Mouse (Mus musculus) small intestine, adult 2 months (tissue): ENCODE measurements around the gene Tas2r143.

Experiments used
- CTCF ChIP-seq: fragments of 200-500 bp; IDR thresholded peaks from 2 replicates; pipeline ENCODE4 v1.5.1; 2012; ENCODE audit warnings: low read depth, mild to moderate bottlenecking, control low read depth, inconsistent platforms, low read length, moderate library complexity, mixed read lengths; ENCODE audit not compliant: insufficient replicate concordance, insufficient read length; ENCODE audit errors: extremely low read depth
- POLR2A ChIP-seq: fragments of 200-500 bp; IDR thresholded peaks from 2 replicates; pipeline ENCODE4 v1.6.1; 2012; ENCODE audit warnings: low read depth, mild to moderate bottlenecking, control low read depth, inconsistent platforms, low read length, moderate library complexity

DNA sequence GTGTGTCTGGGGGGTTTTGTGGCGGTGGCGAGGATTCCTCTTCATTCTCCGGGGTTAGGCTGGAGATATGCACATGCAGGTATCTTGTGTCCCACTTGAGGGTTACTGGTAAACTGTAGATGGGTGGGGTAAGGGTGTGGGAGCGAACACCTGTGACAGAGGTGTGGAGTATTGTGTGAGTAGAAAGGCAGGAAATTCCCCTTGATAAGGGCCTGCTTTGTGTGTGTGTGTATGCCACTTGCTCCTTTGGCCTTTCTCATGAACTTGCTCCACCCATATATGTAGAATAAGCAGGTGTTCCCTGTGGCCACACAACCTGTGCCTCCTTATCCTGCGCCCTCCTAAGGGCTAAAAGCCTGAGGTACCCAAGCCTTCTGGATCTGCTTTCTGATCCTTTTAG is 43.1 kb upstream of the Tas2r143 start:
- TF ChIP-seq CTCF (no peak), POLR2A (no peak)
